Comparison of ENCODE assay signal across 26 mouse cellular contexts in the genomic region with DNA sequence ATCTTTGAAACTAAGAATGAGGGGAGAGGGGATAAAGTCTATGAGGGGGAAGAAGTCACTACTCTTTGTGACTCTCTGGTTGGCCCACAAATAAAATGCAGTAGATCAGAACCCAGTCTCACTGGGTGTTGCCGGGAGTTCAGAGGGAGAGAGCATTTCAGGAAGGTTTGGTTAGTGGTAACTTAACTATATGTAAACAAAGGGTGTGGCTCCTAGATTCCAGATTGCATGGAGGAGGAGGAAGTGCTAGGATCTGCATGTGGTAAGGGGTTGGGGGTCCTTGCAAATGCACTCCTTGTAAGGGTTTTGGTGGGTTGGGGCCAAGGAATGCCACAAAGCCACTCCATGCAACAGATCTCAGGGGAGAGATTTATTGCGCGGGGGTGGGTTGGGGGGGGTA. TPM values are rescaled to one million over a fixed set of nuclear protein-coding genes. Genes with fewer than 3 reads are reported as not detected.
A peak's percentile ranks its signal among the peaks of the same experiment; 100 is the strongest.
DNase-seq lines count a peak whose midpoint lies in the region; ATAC-seq lines count a peak whose summit lies in the region.
"Had no signal": no experiment of that assay in that cellular context is flagged by ENCODE, and none has a peak within 500 bp of the region (broad histone marks: within the 10 kb centered on the region; RNA-seq: fewer than 3 reads in every experiment).

No protein-coding gene starts in this region.

- ATAC-seq in embryonic facial prominence, embryonic 14.5 days (ENCODE audit: low read depth), result no peak
- ATAC-seq in neural tube, embryonic 11.5 days (ENCODE audit: insufficient read depth, low FRiP score, low TSS enrichment), result no peak
- no peak for ATAC-seq in neural tube, embryonic 12.5 days (ENCODE audit: low FRiP score, low read depth)
- ATAC-seq: CD4-positive, CD25-positive, alpha-beta regulatory T cell, adult 4 months had no signal

- no peaks in the 10 kb centered on the region for H3K4me1 ChIP-seq in embryonic facial prominence, embryonic 14.5 days (ENCODE audit: control insufficient read depth, insufficient read depth, low read length)
- H3K4me1 ChIP-seq in embryonic facial prominence, embryonic 10.5 days, result peaks cover 24% of the 10 kb centered on the region
- peaks cover 16% of the 10 kb centered on the region for H3K4me1 ChIP-seq in neural tube, embryonic 11.5 days (ENCODE audit: control insufficient read depth, insufficient read depth, low read length)
- H3K4me1 ChIP-seq in neural tube, embryonic 12.5 days, result peaks cover 34% of the 10 kb centered on the region

- peak; percentile 8 for DNase-seq in embryonic facial prominence, embryonic 14.5 days (ENCODE audit: low spot score)
- DNase-seq in embryonic facial prominence, embryonic 10.5 days (ENCODE audit: low spot score), result no peak
- DNase-seq in neural tube, embryonic 11.5 days (ENCODE audit: low spot score), result no peak
- DNase-seq in neural tube, embryonic 10.5 days (ENCODE audit: extremely low spot score, low spot score), result no peak
- DNase-seq in T-cell, adult 2 months (ENCODE audit: low spot score), result no peak
- DNase-seq in left cerebral cortex, postnatal 36 days (ENCODE audit: low spot score in 2 of 2), result no peak
- DNase-seq: adrenal gland, adult 2 months; adrenal gland, postnatal 25 days; B cell, adult 2 months; cerebellum, adult 18-20 months; cerebellum, adult 9-11 months; cerebellum, postnatal 36 days; gastrocnemius, adult 2 months; heart, adult 18-20 months; heart, postnatal 10 days had no signal

- no peaks in the 10 kb centered on the region for H3K27me3 ChIP-seq in embryonic facial prominence, embryonic 14.5 days (replicated peaks; ENCODE audit: control insufficient read depth, insufficient read depth, low read length)
- H3K27me3 ChIP-seq in embryonic facial prominence, embryonic 10.5 days (replicated peaks; ENCODE audit: low read depth, poor library complexity, severe bottlenecking), result peaks cover 91% of the 10 kb centered on the region
- peaks cover 14% of the 10 kb centered on the region for H3K27me3 ChIP-seq in neural tube, embryonic 11.5 days (ENCODE audit: control insufficient read depth, insufficient read depth, low read length)
- peaks cover 21% of the 10 kb centered on the region for H3K27me3 ChIP-seq in neural tube, embryonic 12.5 days (replicated peaks)

- WGBS in embryonic facial prominence, embryonic 14.5 days, result 29% methylated on average over 3 of the region's 3 CpGs
- WGBS in embryonic facial prominence, embryonic 10.5 days, result 40% methylated on average over 3 of the region's 3 CpGs
- 15% methylated on average over 3 of the region's 3 CpGs for WGBS in neural tube, embryonic 11.5 days
- WGBS in neural tube, embryonic 12.5 days, result 13% methylated on average over 3 of the region's 3 CpGs

- H3K36me3 ChIP-seq in embryonic facial prominence, embryonic 14.5 days (ENCODE audit: control insufficient read depth, insufficient read depth, low read length), result no peaks in the 10 kb centered on the region
- H3K36me3 ChIP-seq in embryonic facial prominence, embryonic 10.5 days (replicated peaks), result no peaks in the 10 kb centered on the region
- no peaks in the 10 kb centered on the region for H3K36me3 ChIP-seq in neural tube, embryonic 11.5 days (ENCODE audit: control insufficient read depth, insufficient read depth, low read length)
- H3K36me3 ChIP-seq in neural tube, embryonic 12.5 days, result no peaks in the 10 kb centered on the region
- H3K36me3 ChIP-seq: embryonic facial prominence, embryonic 15.5 days; forebrain, embryonic 10.5 days; G1E; heart, embryonic 10.5 days; hindbrain, embryonic 15.5 days had no signal

- no peak overlapping the region for H3K4me3 ChIP-seq in embryonic facial prominence, embryonic 14.5 days (ENCODE audit: low read depth, low read length)
- no peak overlapping the region for H3K4me3 ChIP-seq in embryonic facial prominence, embryonic 10.5 days
- H3K4me3 ChIP-seq in neural tube, embryonic 11.5 days (ENCODE audit: low read depth, low read length), result no peak overlapping the region
- no peak overlapping the region for H3K4me3 ChIP-seq in neural tube, embryonic 12.5 days
- H3K4me3 ChIP-seq: embryonic facial prominence, embryonic 15.5 days; erythroblast, embryonic 14.5 days; gastrocnemius, adult 2 months; heart, embryonic 10.5 days; hindbrain, embryonic 15.5 days had no signal

- H3K4me2 ChIP-seq in embryonic facial prominence, embryonic 14.5 days (ENCODE audit: low read depth, low read length), result no peak overlapping the region
- H3K4me2 ChIP-seq in neural tube, embryonic 11.5 days (ENCODE audit: low read depth), result no peak overlapping the region; the same call in 1 of the 2 replicates
- peak overlapping the region; percentile 42; the same call in 1 of the 2 replicates for H3K4me2 ChIP-seq in neural tube, embryonic 12.5 days (replicated peaks)
- H3K4me2 ChIP-seq: embryonic facial prominence, embryonic 15.5 days; hindbrain, embryonic 15.5 days had no signal

- intact Hi-C loops in left cerebral cortex, postnatal 36 days (cut with DNase I), result no loop called here

- H3K27ac ChIP-seq in embryonic facial prominence, embryonic 14.5 days (replicated peaks; ENCODE audit: low read depth, low read length), result no peak overlapping the region
- no peak overlapping the region for H3K27ac ChIP-seq in embryonic facial prominence, embryonic 10.5 days (replicated peaks)
- H3K27ac ChIP-seq in neural tube, embryonic 11.5 days (ENCODE audit: low read depth, low read length), result peak overlapping the region; percentile 69
- H3K27ac ChIP-seq in neural tube, embryonic 12.5 days, result no peak overlapping the region
- H3K27ac ChIP-seq: embryonic facial prominence, embryonic 15.5 days; gastrocnemius, adult 2 months; heart, embryonic 10.5 days; hindbrain, embryonic 15.5 days had no signal

- no peaks in the 10 kb centered on the region for H3K9me3 ChIP-seq in embryonic facial prominence, embryonic 14.5 days (ENCODE audit: control insufficient read depth, low read length)
- H3K9me3 ChIP-seq in embryonic facial prominence, embryonic 10.5 days, result no peaks in the 10 kb centered on the region
- H3K9me3 ChIP-seq in neural tube, embryonic 11.5 days (ENCODE audit: control insufficient read depth, low read length), result no peaks in the 10 kb centered on the region
- H3K9me3 ChIP-seq in neural tube, embryonic 12.5 days, result no peaks in the 10 kb centered on the region
- H3K9me3 ChIP-seq: embryonic facial prominence, embryonic 15.5 days; forebrain, embryonic 10.5 days; G1E; heart, embryonic 10.5 days; hindbrain, embryonic 15.5 days had no signal

- H3K9ac ChIP-seq in embryonic facial prominence, embryonic 14.5 days (ENCODE audit: low read depth, low read length), result no peak overlapping the region
- H3K9ac ChIP-seq in neural tube, embryonic 11.5 days (ENCODE audit: low read length), result no peak overlapping the region
- H3K9ac ChIP-seq in neural tube, embryonic 12.5 days, result no peak overlapping the region
- H3K9ac ChIP-seq: embryonic facial prominence, embryonic 15.5 days; hindbrain, embryonic 15.5 days had no signal

RNA-seq across cellular contexts. Expression of gene Gsx1, which starts 32.1 kb away (rescaled TPM):
- not detected in 2 replicates for polyA plus RNA-seq in embryonic facial prominence, embryonic 14.5 days (2014; fragmentation: Nextera tagmentation; extraction: Ambion mirVana)
- polyA plus RNA-seq in embryonic facial prominence, embryonic 10.5 days (2016; fragmentation: Nextera tagmentation; extraction: Ambion mirVana), result 0.80 and 2.0 TPM in 2 replicates
- 11.3 and 12.8 TPM in 2 replicates for polyA plus RNA-seq in neural tube, embryonic 11.5 days (2014; fragmentation: Nextera tagmentation; extraction: Ambion mirVana)
- 15.7 and 18.1 TPM in 2 replicates for polyA plus RNA-seq in neural tube, embryonic 12.5 days (2016; fragmentation: Nextera tagmentation; extraction: Ambion mirVana)
- under 1 TPM; 0.17 to 0.52 TPM for total RNA-seq in left cerebral cortex, postnatal 36 days (2021)
- total RNA-seq: adrenal gland, adult 2 months; adrenal gland, postnatal 25 days; G1E; gastrocnemius, adult 2 months; gastrocnemius, postnatal 4 days; heart, adult 18-20 months; heart, postnatal 10 days; hematopoietic stem cell, adult 5-6 weeks had no signal
- polyA plus RNA-seq: adrenal gland, adult 2 months; CD4-positive, CD25-positive, alpha-beta regulatory T cell, adult 4 months; embryonic facial prominence, embryonic 15.5 days; erythroblast, embryonic 14.5 days; G1E; heart, embryonic 10.5 days; heart, embryonic 14.5 days had no signal
